Mouse (Mus musculus) myocyte (in vitro differentiated cells): ENCODE measurements around the gene Msrb1. TPM values are rescaled to one million over a fixed set of nuclear protein-coding genes. Genes with fewer than 3 reads are reported as not detected.

Source experiments
- H3K27me3 ChIP-seq: one replicate; pipeline ENCODE4 v1.6.1; 2011; ENCODE audit not compliant: control insufficient read depth, insufficient read depth, insufficient read length
- H3K36me3 ChIP-seq: one replicate; pipeline ENCODE4 v1.6.1; 2011; ENCODE audit not compliant: control insufficient read depth, insufficient read depth
- H3K4me2 ChIP-seq: one replicate; pipeline ENCODE4 v1.6.1; 2011; ENCODE audit warnings: low read depth, control low read depth
- H3K4me3 ChIP-seq: one replicate; pipeline ENCODE4 v1.5.1; 2011; ENCODE audit warnings: mild to moderate bottlenecking, control low read depth, moderate library complexity
- H3K79me2 ChIP-seq: one replicate; pipeline ENCODE4 v1.6.1; 2011; ENCODE audit not compliant: control insufficient read depth, insufficient read depth
- H3ac ChIP-seq: one replicate; pipeline ENCODE4 v1.6.1; 2011; ENCODE audit not compliant: control insufficient read depth, insufficient read length
- CEBPB ChIP-seq: IDR thresholded peaks from 2 replicates; pipeline ENCODE4 v1.6.1; 2011; ENCODE audit warnings: mild to moderate bottlenecking, moderate library complexity; ENCODE audit not compliant: poor library complexity, insufficient read depth, severe bottlenecking
- E2F4 ChIP-seq: IDR thresholded peaks from one replicate; pipeline ENCODE4 v1.6.1; 2011; ENCODE audit warnings: mild to moderate bottlenecking, control low read depth, moderate library complexity; ENCODE audit not compliant: insufficient read depth
- MAX ChIP-seq: IDR thresholded peaks from one replicate; pipeline ENCODE4 v1.6.1; 2011; ENCODE audit warnings: low read depth, mild to moderate bottlenecking, control low read depth
- MYOD1 ChIP-seq, 3 experiments: IDR thresholded peaks; one replicate each; pipeline ENCODE4 v1.6.1; 2011; ENCODE audit warnings: control low read depth in 2 of 3, low read depth in 2 of 3, mild to moderate bottlenecking in 2 of 3, moderate library complexity in 1 of 3; ENCODE audit not compliant: insufficient read length in 2 of 3, control insufficient read depth in 1 of 3
- MYOG ChIP-seq, 3 experiments: IDR thresholded peaks; one replicate each; pipeline ENCODE4 v1.6.1; 2011; ENCODE audit warnings: control low read depth in 2 of 3, low read depth in 2 of 3, mild to moderate bottlenecking in 2 of 3; ENCODE audit not compliant: insufficient read length in 2 of 3, control insufficient read depth in 1 of 3, insufficient read depth in 1 of 3
- POLR2A ChIP-seq: IDR thresholded peaks from one replicate; pipeline ENCODE4 v1.6.1; 2011; ENCODE audit warnings: low read depth, mild to moderate bottlenecking, control low read depth, moderate library complexity; ENCODE audit not compliant: insufficient read length
- POLR2AphosphoS2 ChIP-seq: IDR thresholded peaks from one replicate; pipeline ENCODE4 v1.6.1; 2011; ENCODE audit warnings: low read depth, control low read depth; ENCODE audit not compliant: insufficient read length
- REST ChIP-seq: IDR thresholded peaks from one replicate; pipeline ENCODE4 v1.6.1; 2011; ENCODE audit warnings: mild to moderate bottlenecking, control low read depth, moderate library complexity; ENCODE audit not compliant: insufficient read depth, insufficient read length
- SRF ChIP-seq: IDR thresholded peaks from one replicate; pipeline ENCODE4 v1.6.1; 2011; ENCODE audit warnings: low read depth; ENCODE audit not compliant: control insufficient read depth, insufficient read length
- TCF12 ChIP-seq: IDR thresholded peaks from one replicate; pipeline ENCODE4 v1.6.1; 2011; ENCODE audit warnings: mild to moderate bottlenecking, control low read depth; ENCODE audit not compliant: poor library complexity, insufficient read depth, severe bottlenecking
- TCF3 ChIP-seq: IDR thresholded peaks from one replicate; pipeline ENCODE4 v1.6.1; 2011; ENCODE audit warnings: low read depth, control low read depth; ENCODE audit not compliant: insufficient read length
- USF1 ChIP-seq: IDR thresholded peaks from one replicate; pipeline ENCODE4 v1.6.1; 2011; ENCODE audit warnings: low read depth, mild to moderate bottlenecking, control low read depth, moderate library complexity
- polyA plus RNA-seq: library from polyadenylated mRNA; unstranded; fragments of >200 nt; fragmentation: generic; extraction: Trizol; gene quantifications from one replicate; pipeline ENCODE4 v1.2.1, GENCODE M21; 2012; ENCODE audit warnings: missing spikeins

The Msrb1 gene
- polyA plus RNA-seq, 1 experiment = 73.9 TPM

DNA sequence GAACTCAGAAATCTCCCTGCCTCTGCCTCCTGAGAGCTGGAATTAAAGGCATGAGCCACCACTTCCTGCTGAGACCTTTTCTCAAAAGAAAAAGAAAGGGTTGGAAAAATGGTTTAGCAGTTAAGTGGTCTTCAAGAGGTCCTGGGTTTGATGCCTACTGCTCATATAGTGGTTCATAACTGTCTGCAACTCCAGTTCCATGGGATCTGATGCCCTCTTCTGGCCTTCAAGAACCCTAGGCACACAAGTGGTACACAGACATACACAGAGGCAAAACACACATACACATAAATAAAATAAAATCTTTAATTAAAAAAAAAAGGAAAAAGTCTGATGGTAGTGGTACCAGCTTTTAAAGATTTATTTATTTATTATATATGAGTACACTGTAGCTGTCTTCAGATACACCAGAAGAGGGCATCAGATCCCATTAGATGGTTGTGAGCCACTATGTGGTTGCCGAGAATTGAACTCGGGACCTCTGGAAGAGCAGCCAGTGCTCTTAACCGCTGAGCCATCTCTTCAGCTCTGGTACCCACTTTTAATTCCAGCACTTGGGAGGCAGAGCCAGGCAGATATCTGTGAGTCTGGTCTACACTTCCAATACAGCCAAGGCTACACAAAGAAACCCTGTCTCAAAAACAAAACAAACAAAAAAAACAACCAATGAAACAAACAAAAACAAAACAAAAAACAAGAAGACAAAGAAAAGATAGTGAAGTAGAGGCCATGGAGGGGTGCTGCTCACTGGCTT, 10.6 kb upstream of the Msrb1 start:
- Histone ChIP-seq H3K4me3 (no peak overlapping the region), H3K79me2 (peaks cover 28% of the 10 kb centered on the region), H3K27me3 (no peaks in the 10 kb centered on the region), H3ac (no peak overlapping the region), H3K4me2 (no peak overlapping the region), H3K36me3 (peaks cover 11% of the 10 kb centered on the region)
- TF ChIP-seq POLR2AphosphoS2 = no peak
- no peak for TF ChIP-seq TCF3
- no peak for TF ChIP-seq REST
- TF ChIP-seq SRF = no peak
- TF ChIP-seq POLR2A = no peak
- no peak for TF ChIP-seq TCF12
- no peak for TF ChIP-seq E2F4
- TF ChIP-seq USF1 = no peak
- no peak for TF ChIP-seq MAX
- TF ChIP-seq MYOD1 (IDR thresholded peaks at IDR 0.05; ENCODE audit: control insufficient read depth in 1 of 3, insufficient read length in 2 of 3, low read depth in 2 of 3) = no peak
- no peak for TF ChIP-seq CEBPB
- TF ChIP-seq MYOG (IDR thresholded peaks at IDR 0.05; ENCODE audit: control insufficient read depth in 1 of 3, insufficient read depth in 1 of 3, insufficient read length in 2 of 3, low read depth in 2 of 3) = no peak

GRCm38 (mm10) chr17:24727618-24728017, 8.8 kb upstream of the Msrb1 start, which contains the start of gene Rpl3l:
Gene Rpl3l (plus strand): TSS chr17:24727820.
- H3K27me3 ChIP-seq = no peaks in the 10 kb centered on the region
- H3K36me3 ChIP-seq = peaks cover under 1% of the 10 kb centered on the region
- no peak within 1 kb of the TSS for H3K4me3 ChIP-seq
- no peak within 1 kb of the TSS for H3ac ChIP-seq
- no peak for TF ChIP-seq TCF3
- no peak for TF ChIP-seq USF1
- TF ChIP-seq REST = no peak
- H3K79me2 ChIP-seq = peaks cover 12% of the 10 kb centered on the region
- H3K4me2 ChIP-seq = no peak within 1 kb of the TSS

- H3K4me2 ChIP-seq = no peak overlapping the region
- no peaks in the 10 kb centered on the region for H3K36me3 ChIP-seq
- TF ChIP-seq TCF12 (no peak), MAX (no peak), POLR2A (no peak), TCF3 (no peak), REST (no peak), CEBPB (no peak), E2F4 (no peak), MYOD1 (IDR thresholded peaks at IDR 0.05; ENCODE audit: control insufficient read depth in 1 of 3, insufficient read length in 2 of 3, low read depth in 2 of 3) (no peak), POLR2AphosphoS2 (no peak), MYOG (IDR thresholded peaks at IDR 0.05; ENCODE audit: control insufficient read depth in 1 of 3, insufficient read depth in 1 of 3, insufficient read length in 2 of 3, low read depth in 2 of 3) (no peak), SRF (no peak), USF1 (no peak)
- H3K4me3 ChIP-seq = no peak overlapping the region
- H3ac ChIP-seq = no peak overlapping the region
- no peaks in the 10 kb centered on the region for H3K27me3 ChIP-seq
- peaks cover 9% of the 10 kb centered on the region for H3K79me2 ChIP-seq
Observed at GRCm38 (mm10) chr17:24728184-24728583, 8.3 kb upstream of the Msrb1 start.

DNA sequence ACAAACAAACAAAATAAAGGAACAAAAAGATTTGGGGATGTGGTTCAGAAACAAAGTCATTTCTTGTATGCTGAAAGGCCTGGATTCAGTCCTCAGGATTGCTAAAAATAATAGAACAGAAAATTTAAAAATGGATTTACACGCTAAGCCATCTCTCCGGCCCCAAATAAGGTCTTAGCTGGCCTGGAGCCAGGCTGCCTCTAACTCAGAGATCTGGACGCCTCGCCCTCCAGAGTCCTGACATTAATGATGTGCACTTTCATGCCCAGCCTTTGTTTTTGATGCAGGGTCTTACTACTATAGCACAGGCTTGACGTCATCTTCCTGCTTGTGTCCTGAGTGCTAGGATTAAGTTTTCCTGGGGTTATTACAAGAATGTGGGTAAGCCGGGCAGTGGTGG, 7.4 kb upstream of the Msrb1 start:
- no peak for TF ChIP-seq MYOG (IDR thresholded peaks at IDR 0.05; ENCODE audit: control insufficient read depth in 1 of 3, insufficient read depth in 1 of 3, insufficient read length in 2 of 3, low read depth in 2 of 3)
- TF ChIP-seq SRF = no peak
- no peak for TF ChIP-seq POLR2A
- no peak for TF ChIP-seq E2F4
- no peak for TF ChIP-seq POLR2AphosphoS2
- TF ChIP-seq CEBPB = no peak
- TF ChIP-seq REST = no peak
- no peak for TF ChIP-seq MAX
- TF ChIP-seq USF1 = no peak
- no peak for TF ChIP-seq MYOD1 (IDR thresholded peaks at IDR 0.05; ENCODE audit: control insufficient read depth in 1 of 3, insufficient read length in 2 of 3, low read depth in 2 of 3)
- TF ChIP-seq TCF3 = no peak
- TF ChIP-seq TCF12 = no peak
- no peaks in the 10 kb centered on the region for H3K36me3 ChIP-seq

DNA sequence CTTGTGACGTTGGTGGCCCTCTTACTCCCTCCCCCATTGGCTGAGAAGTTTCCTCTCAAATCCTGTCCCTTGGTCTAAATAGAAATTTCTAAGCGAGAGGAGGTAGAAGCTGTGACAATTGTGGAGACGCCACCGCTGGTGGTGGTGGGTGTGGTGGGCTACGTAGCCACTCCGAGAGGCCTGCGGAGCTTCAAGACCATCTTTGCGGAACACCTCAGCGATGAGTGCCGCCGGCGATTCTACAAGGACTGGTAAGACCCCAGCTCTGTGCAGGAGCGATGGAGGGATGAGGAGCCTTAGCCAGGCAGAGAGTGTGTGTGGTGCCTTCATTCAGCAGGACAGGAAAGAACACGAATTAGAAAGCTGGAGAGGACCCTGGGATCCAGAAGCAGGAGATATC, 5.7 kb upstream of the Msrb1 start:
- H3K4me3 ChIP-seq = no peak overlapping the region
- H3K4me2 ChIP-seq = no peak overlapping the region
- no peak overlapping the region for H3ac ChIP-seq
- no peaks in the 10 kb centered on the region for H3K27me3 ChIP-seq
- no peaks in the 10 kb centered on the region for H3K79me2 ChIP-seq
- H3K36me3 ChIP-seq = no peaks in the 10 kb centered on the region
- TF ChIP-seq CEBPB (no peak), POLR2A (no peak), POLR2AphosphoS2 (no peak), MAX (no peak), MYOD1 (IDR thresholded peaks at IDR 0.05; ENCODE audit: control insufficient read depth in 1 of 3, insufficient read length in 2 of 3, low read depth in 2 of 3) (no peak), REST (no peak), MYOG (IDR thresholded peaks at IDR 0.05; ENCODE audit: control insufficient read depth in 1 of 3, insufficient read depth in 1 of 3, insufficient read length in 2 of 3, low read depth in 2 of 3) (no peak), SRF (no peak), USF1 (no peak), TCF12 (no peak), E2F4 (no peak), TCF3 (no peak)

More for the DNA sequence above, 7.4 kb upstream of the Msrb1 start:
- Histone ChIP-seq H3ac (no peak overlapping the region), H3K79me2 (peaks cover under 1% of the 10 kb centered on the region), H3K27me3 (no peaks in the 10 kb centered on the region), H3K4me3 (no peak overlapping the region), H3K4me2 (no peak overlapping the region)
